Mouse (Mus musculus) forebrain, postnatal 0 days (tissue): ENCODE measurements around the gene Bhlhe23. TPM values are rescaled to one million over a fixed set of nuclear protein-coding genes. Genes with fewer than 3 reads are reported as not detected.

ENCODE experiments used
- ATAC-seq: fragments of 200-750 bp; cut with Nextera tagmentation; 2 replicates; pipeline ENCODE4 v1.8.0; 2017; ENCODE audit warnings: mild to moderate bottlenecking, moderate library complexity
- DNase-seq: peaks from one replicate; pipeline ENCODE4 v3.0.0-alpha.2; 2015
- H3K27ac ChIP-seq: fragments of 300-500 bp; sonication (generic); 2 replicates; pipeline ENCODE4 v1.5.1; 2014; ENCODE audit warnings: low read depth, mild to moderate bottlenecking, antibody characterized with exemption, low read length, moderate library complexity, mixed read lengths
- H3K27me3 ChIP-seq: fragments of 300-500 bp; sonication (generic); 2 replicates; pipeline ENCODE4 v1.6.1; 2014; ENCODE audit warnings: mild to moderate bottlenecking, low read length, mixed read lengths; ENCODE audit not compliant: insufficient read depth
- H3K36me3 ChIP-seq: fragments of 300-500 bp; sonication (generic); 2 replicates; pipeline ENCODE4 v1.6.1; 2014; ENCODE audit warnings: mild to moderate bottlenecking, moderate library complexity; ENCODE audit not compliant: insufficient read depth
- H3K4me1 ChIP-seq: fragments of 300-500 bp; sonication (generic); 2 replicates; pipeline ENCODE4 v1.6.1; 2014; ENCODE audit warnings: antibody characterized with exemption; ENCODE audit not compliant: insufficient read depth
- H3K4me2 ChIP-seq: fragments of 300-500 bp; sonication (generic); 2 replicates; pipeline ENCODE4 v1.6.1; 2014; ENCODE audit warnings: low read depth, mild to moderate bottlenecking, moderate library complexity
- H3K4me3 ChIP-seq: fragments of 300-500 bp; sonication (generic); 2 replicates; pipeline ENCODE4 v1.5.1; 2014; ENCODE audit warnings: low read depth, low read length, mixed read lengths
- H3K9ac ChIP-seq: fragments of 300-500 bp; sonication (generic); 2 replicates; pipeline ENCODE4 v1.6.1; 2014; ENCODE audit warnings: mild to moderate bottlenecking
- H3K9me3 ChIP-seq: fragments of 300-500 bp; sonication (generic); 2 replicates; pipeline ENCODE4 v1.6.1; 2016; ENCODE audit warnings: low read length
- CTCF ChIP-seq: sonication (generic); IDR thresholded peaks from 2 replicates; pipeline ENCODE4 v1.5.1; 2016; ENCODE audit warnings: antibody characterized with exemption, control low read depth, low read depth
- whole genome bisulfite sequencing: fragments of 180-500 bp; shearing (Covaris S2); extraction: QIAGEN DNeasy Blood & Tissue Kit; methylation state at CpG from one replicate; pipeline ENCODE4 v1.1.7; 2014; 5-methylcytosine and 5-hydroxymethylcytosine counted together
- polyA plus RNA-seq: library from polyadenylated mRNA; unstranded; fragments of >200 nt; fragmentation: Nextera tagmentation; extraction: Ambion mirVana; gene quantifications from 2 replicates; pipeline ENCODE4 v1.2.1, GENCODE M21; 2015
- total RNA-seq: library from RNA; depleted of rRNA; stranded (reverse); fragments of >200 nt; gene quantifications from 2 replicates; pipeline ENCODE4 v1.2.3, GENCODE M21; 2014

The Bhlhe23 gene
- total and polyA plus RNA-seq, 2 experiments from 2014 or later, result 0.33 to 0.71 TPM

DNA sequence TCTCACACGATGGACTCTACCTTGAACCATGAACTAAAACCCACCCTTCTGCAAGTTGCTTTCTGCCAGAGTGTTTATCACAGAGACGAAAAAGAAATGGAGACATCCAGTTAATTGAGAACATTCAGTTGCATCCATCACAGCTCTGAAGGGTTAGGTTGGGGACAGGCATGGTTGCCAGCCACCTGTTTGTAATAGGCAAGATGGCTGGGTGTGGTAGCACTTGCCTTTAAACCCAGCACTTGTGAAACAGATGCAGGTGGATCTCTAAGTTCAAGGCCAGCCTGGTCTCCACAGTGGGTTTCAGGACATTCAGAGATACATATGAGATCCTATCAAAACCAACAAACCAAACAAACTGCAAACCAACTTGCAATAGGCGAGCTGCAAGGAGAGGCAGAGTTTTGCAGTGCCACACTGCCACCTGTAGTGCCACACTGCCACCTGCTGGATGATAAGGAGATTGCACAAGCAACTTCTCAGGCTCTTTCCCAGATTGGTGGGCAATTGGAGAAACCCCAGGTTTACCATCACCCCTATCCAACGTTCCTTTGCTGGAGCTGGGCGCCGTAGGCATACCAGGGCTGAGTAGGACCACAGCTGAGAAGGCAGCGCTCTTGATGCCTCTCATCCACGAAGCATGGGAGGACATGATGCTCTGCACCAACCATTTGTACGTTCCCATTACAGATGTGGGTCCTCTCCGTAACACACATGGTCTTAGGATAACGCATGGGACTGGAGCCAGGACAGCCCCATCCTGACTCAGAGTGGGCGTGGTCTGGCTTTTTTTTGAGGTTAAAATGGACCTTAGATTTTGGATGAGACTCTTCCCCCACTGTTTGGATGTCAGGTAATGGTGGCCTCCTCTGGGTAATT lies 2.8 kb upstream of the Bhlhe23 start:
- Histone ChIP-seq H3K27me3 (peaks cover 56% of the 10 kb centered on the region), H3K9me3 (no peaks in the 10 kb centered on the region), H3K36me3 (no peaks in the 10 kb centered on the region), H3K4me2 (no peak overlapping the region), H3K4me1 (no peaks in the 10 kb centered on the region), H3K27ac (no peak overlapping the region), H3K4me3 (no peak overlapping the region), H3K9ac (no peak overlapping the region)
- ATAC-seq (peak; percentile 75), DNase-seq (peak; percentile 89)
- TF ChIP-seq CTCF, result peak; percentile 100
- 24% methylated on average over 12 of the region's 12 CpGs for WGBS

DNA sequence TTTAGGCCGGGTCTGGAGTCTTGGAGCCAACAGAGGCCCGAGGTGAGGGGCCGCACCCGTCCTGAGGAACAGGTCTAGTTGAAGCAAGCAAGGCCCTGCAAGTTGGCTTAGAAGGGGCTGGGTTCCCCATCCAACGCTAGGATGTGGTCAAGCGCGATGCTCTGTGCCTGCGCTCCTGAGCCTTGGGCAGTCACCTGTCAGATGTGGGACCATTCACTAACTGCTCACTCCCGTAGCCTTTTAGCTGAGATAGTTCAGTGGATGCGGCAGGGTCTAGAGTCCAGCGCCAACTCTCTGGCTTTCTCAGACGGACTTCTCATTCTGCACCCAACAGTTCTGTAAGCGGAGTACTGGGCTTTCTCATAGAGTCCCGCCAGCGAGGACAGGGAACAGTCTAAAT lies 1.1 kb downstream of the Bhlhe23 start:
- DNase-seq (no peak), ATAC-seq (no peak)
- TF ChIP-seq CTCF, result no peak
- no peak overlapping the region for H3K9ac ChIP-seq
- no peaks in the 10 kb centered on the region for H3K36me3 ChIP-seq
- no peaks in the 10 kb centered on the region for H3K9me3 ChIP-seq
- peaks cover 74% of the 10 kb centered on the region for H3K27me3 ChIP-seq
- peak overlapping the region; percentile 48 for H3K4me2 ChIP-seq
- H3K4me3 ChIP-seq, result peak overlapping the region; percentile 29; the same call in 1 of the 2 replicates
- H3K4me1 ChIP-seq, result no peaks in the 10 kb centered on the region
- WGBS, result 2% methylated on average over 15 of the region's 15 CpGs
- H3K27ac ChIP-seq, result no peak overlapping the region

DNA sequence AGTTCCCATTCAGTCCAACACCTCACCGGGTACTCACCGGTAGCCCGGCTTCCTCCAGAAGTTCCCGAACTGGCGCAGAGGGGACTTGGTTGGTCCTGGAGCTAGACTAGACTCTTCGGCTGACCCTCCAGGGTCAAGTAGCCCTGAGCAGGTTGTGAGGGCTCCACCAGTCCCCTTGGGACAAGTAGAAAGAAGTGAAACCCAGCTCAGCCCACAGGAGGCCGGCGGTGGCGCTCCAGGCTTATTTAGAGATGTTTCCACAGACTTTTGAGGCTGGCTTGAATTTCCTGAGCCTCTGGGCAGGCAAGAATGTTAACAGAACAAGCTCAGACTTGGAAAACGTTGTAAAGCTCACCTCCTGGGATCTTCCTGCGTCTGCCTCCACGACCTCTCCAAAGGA lies 1.5 kb downstream of the Bhlhe23 start:
- DNase-seq (no peak), ATAC-seq (no peak)
- Histone ChIP-seq H3K9ac (no peak overlapping the region), H3K4me1 (no peaks in the 10 kb centered on the region), H3K4me2 (no peak overlapping the region), H3K27ac (no peak overlapping the region), H3K9me3 (no peaks in the 10 kb centered on the region), H3K36me3 (no peaks in the 10 kb centered on the region), H3K27me3 (peaks cover 73% of the 10 kb centered on the region), H3K4me3 (no peak overlapping the region)
- TF ChIP-seq CTCF, result no peak
- WGBS, result 6% methylated on average over 12 of the region's 12 CpGs

DNA sequence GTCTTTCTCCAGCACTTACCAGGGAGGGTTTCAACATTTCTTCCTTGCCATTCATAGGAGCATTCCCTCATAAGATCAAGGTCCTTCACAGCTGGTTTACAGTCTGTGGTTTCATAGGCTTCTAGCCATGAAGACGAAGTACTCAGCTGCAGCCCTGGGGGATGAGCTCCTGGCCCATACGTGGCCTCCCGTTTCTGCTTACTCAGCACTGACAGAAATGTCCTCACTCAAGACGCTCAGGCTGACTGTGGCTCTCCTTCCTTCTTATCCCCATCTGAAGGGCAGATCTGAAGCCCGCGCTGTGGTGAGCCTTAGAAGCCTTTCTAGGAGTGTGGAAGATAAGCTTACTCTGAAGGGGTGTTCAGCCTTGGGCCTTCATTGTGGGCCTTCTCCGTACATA lies 11.0 kb downstream of the Bhlhe23 start:
- H3K9me3 ChIP-seq, result no peaks in the 10 kb centered on the region
- no peak overlapping the region for H3K9ac ChIP-seq
- ATAC-seq (no peak), DNase-seq (no peak)
- TF ChIP-seq CTCF, result no peak
- no peaks in the 10 kb centered on the region; the same call in 1 of the 2 replicates for H3K27me3 ChIP-seq
- no peaks in the 10 kb centered on the region for H3K4me1 ChIP-seq
- H3K4me2 ChIP-seq, result no peak overlapping the region
- no peak overlapping the region for H3K27ac ChIP-seq
- WGBS, result 83% methylated on average over 7 of the region's 7 CpGs
- H3K36me3 ChIP-seq, result no peaks in the 10 kb centered on the region
- no peak overlapping the region for H3K4me3 ChIP-seq

DNA sequence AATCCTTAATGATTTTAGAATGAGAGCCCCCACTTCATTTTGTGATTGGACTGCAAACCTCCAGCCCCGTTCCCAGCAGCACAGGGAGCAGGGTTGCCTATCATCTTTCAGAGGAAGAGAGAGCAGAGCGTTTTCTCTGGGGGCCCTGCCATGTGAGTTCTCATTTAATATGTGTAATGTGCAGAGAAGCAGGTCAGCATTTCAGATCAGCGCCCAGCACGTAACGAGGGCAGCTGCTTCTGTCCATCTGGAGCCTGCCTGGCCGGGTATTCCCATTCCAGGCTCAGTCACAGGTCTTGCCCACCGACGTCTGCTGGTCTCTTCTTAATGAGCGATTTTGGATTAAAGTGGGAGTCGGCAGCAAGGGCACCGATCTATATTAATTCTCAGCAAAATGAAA lies 11.7 kb downstream of the Bhlhe23 start:
- WGBS, result 49% methylated on average over 11 of the region's 11 CpGs
- no peaks in the 10 kb centered on the region; the same call in 1 of the 2 replicates for H3K27me3 ChIP-seq
- H3K9me3 ChIP-seq, result no peaks in the 10 kb centered on the region
- no peak overlapping the region for H3K9ac ChIP-seq
- no peaks in the 10 kb centered on the region for H3K4me1 ChIP-seq
- no peak for ATAC-seq
- no peaks in the 10 kb centered on the region for H3K36me3 ChIP-seq
- H3K27ac ChIP-seq, result no peak overlapping the region
- no peak for TF ChIP-seq CTCF
- no peak overlapping the region for H3K4me2 ChIP-seq
- no peak overlapping the region for H3K4me3 ChIP-seq
- DNase-seq, result no peak

DNA sequence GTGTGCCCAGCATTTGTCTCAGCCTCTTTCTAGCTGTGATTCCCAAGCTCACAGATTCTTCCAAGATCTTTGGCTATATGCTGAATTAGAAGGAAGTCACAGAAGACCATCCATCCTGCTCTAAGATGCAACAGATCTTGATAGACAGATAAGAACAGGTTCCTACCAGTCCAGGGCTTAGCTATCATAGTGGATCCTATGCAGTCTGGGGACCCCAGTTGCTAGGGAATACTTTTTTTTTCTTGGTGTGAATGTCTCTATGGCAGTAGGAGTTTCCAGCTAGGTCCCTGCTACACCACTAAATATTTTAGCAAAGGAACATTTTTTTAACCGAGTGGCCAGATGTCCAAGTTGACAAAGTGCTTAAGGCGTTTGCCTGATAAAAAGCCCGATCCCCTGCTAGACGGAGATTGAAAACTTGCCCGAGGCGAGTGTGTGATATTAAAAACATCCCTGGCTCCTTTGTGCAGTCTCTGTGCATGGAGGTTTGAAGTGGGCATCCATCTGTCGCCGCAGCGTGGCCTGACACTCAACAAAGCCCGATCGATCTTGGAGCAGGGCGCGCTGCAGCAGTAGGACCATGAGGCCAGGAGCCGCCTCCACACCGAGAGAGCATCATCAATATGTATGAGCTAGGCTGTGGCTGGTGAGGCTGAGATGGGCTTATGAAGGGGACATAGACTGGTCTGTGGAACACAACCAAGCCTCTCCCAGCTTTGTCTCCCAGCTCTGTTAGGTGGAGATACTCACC lies 18.0 kb downstream of the Bhlhe23 start:
- H3K9ac ChIP-seq, result no peak overlapping the region
- 27% methylated on average over 15 of the region's 15 CpGs for WGBS

DNA sequence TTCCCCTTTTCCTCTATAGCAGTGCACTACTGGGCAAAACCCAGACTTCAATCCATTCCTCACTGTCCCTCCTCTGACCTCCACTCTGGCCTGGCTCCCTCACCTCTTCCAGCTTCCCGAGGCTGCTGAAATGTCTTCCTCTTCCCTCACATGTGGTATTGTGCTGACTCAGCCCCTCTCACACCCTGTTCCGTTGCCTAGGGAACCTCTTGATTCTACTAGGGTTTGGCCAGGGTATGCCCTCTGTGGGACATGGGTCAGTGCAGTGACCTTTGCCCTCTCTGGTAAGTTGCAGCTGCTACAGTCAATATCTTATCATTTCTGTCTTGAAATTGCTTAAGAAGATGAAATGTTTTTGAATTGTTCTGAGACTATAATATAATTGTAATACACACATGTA lies 19.9 kb downstream of the Bhlhe23 start:
- no peaks in the 10 kb centered on the region for H3K9me3 ChIP-seq
- no peak overlapping the region for H3K27ac ChIP-seq
- DNase-seq (no peak), ATAC-seq (no peak)
- 41% methylated on average over 2 of the region's 2 CpGs for WGBS
- H3K4me2 ChIP-seq, result no peak overlapping the region
- TF ChIP-seq CTCF, result no peak
- H3K4me3 ChIP-seq, result no peak overlapping the region
- no peaks in the 10 kb centered on the region for H3K36me3 ChIP-seq
- H3K4me1 ChIP-seq, result no peaks in the 10 kb centered on the region
- no peaks in the 10 kb centered on the region; the same call in 1 of the 2 replicates for H3K27me3 ChIP-seq
- H3K9ac ChIP-seq, result no peak overlapping the region

More for the DNA sequence above, 18.0 kb downstream of the Bhlhe23 start:
- Histone ChIP-seq H3K4me1 (no peaks in the 10 kb centered on the region), H3K27ac (peak overlapping the region; percentile 9; the same call in 1 of the 2 replicates), H3K27me3 (no peaks in the 10 kb centered on the region; the same call in 1 of the 2 replicates), H3K4me2 (no peak overlapping the region), H3K9me3 (no peaks in the 10 kb centered on the region), H3K4me3 (no peak overlapping the region), H3K36me3 (no peaks in the 10 kb centered on the region)
- no peak for TF ChIP-seq CTCF
- peak; percentile 69 for ATAC-seq
- peak; percentile 40 for DNase-seq
